Mouse (Mus musculus) hindbrain, embryonic 11.5 days (tissue): ENCODE data around the gene Dhfr. TPM values are rescaled to one million over a fixed set of nuclear protein-coding genes. Genes with fewer than 3 reads are reported as not detected.
"Not testable (repeated sequence)": the region's sequence is repeated elsewhere in the genome, so short reads cannot be mapped to it uniquely, and the experiment has no call there.

Experiments used
- ATAC-seq: fragments of 200-750 bp; cut with Nextera tagmentation; 2 replicates; pipeline ENCODE4 v1.8.0; 2017; ENCODE audit warnings: mild to moderate bottlenecking, moderate TSS enrichment, moderate library complexity; ENCODE audit not compliant: low FRiP score
- DNase-seq: peaks from one replicate; pipeline ENCODE4 v3.0.0-alpha.2; 2015; ENCODE audit warnings: low spot score
- H3K27ac ChIP-seq: fragments of 300-500 bp; sonication (generic); 2 replicates; pipeline ENCODE4 v1.5.1; 2014; ENCODE audit warnings: mild to moderate bottlenecking, low read depth, low read length
- H3K27me3 ChIP-seq: fragments of 300-500 bp; sonication (generic); 2 replicates; pipeline ENCODE4 v1.6.1; 2014; ENCODE audit warnings: mild to moderate bottlenecking, low read length, moderate library complexity, mixed read lengths; ENCODE audit not compliant: control insufficient read depth, insufficient read depth
- H3K36me3 ChIP-seq: fragments of 300-500 bp; sonication (generic); 2 replicates; pipeline ENCODE4 v1.6.1; 2014; ENCODE audit warnings: mild to moderate bottlenecking, low read length, moderate library complexity, mixed read lengths; ENCODE audit not compliant: control insufficient read depth, insufficient read depth
- H3K4me1 ChIP-seq: fragments of 300-500 bp; sonication (generic); replicated peaks from 2 replicates; pipeline ENCODE4 v1.6.1; 2014; ENCODE audit warnings: low read length, mixed read lengths; ENCODE audit not compliant: control insufficient read depth, insufficient read depth
- H3K4me2 ChIP-seq: fragments of 300-500 bp; sonication (generic); replicated peaks from 2 replicates; pipeline ENCODE4 v1.6.1; 2014; ENCODE audit warnings: mild to moderate bottlenecking, low read depth, low read length
- H3K4me3 ChIP-seq: fragments of 300-500 bp; sonication (generic); 2 replicates; pipeline ENCODE4 v1.5.1; 2014; ENCODE audit warnings: low read depth, low read length
- H3K9ac ChIP-seq: fragments of 300-500 bp; sonication (generic); 2 replicates; pipeline ENCODE4 v1.6.1; 2014; ENCODE audit warnings: low read depth, low read length
- H3K9me3 ChIP-seq: fragments of 300-500 bp; sonication (generic); 2 replicates; pipeline ENCODE4 v1.6.1; 2016; ENCODE audit warnings: low read length; ENCODE audit not compliant: control insufficient read depth
- WGBS: fragments of 180-500 bp; shearing (Covaris S2); extraction: QIAGEN DNeasy Blood & Tissue Kit; methylation state at CpG from one replicate; pipeline ENCODE4 v1.1.7; 2014; 5-methylcytosine and 5-hydroxymethylcytosine counted together
- polyA plus RNA-seq: library from polyadenylated mRNA; unstranded; fragments of >200 nt; fragmentation: Nextera tagmentation; extraction: Ambion mirVana; gene quantifications from 2 replicates; pipeline ENCODE4 v1.2.1, GENCODE M21; 2014

The Dhfr gene
- polyA plus RNA-seq, 1 experiment from 2014 or later: 20.2 TPM

DNA sequence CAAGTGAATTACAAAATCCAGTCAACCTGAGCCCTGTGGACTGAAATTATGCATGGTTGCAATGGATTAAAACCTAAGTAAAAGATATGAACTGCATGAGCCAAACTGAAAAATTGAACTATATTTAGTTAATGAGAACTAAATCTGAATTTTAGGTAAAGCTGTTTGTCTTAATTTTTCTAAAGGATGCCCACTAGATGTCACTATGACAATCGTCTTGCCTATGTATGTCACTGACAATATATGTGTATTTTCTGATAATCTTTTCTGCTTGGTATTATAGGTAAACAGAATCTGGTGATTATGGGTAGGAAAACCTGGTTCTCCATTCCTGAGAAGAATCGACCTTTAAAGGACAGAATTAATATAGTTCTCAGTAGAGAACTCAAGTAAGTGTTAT lies 3.1 kb downstream of the Dhfr start:
- no peak overlapping the region for H3K4me3 ChIP-seq
- DNase-seq (no peak), ATAC-seq (no peak)
- no peaks in the 10 kb centered on the region for H3K9me3 ChIP-seq
- no peak overlapping the region for H3K9ac ChIP-seq
- H3K27ac ChIP-seq: no peak overlapping the region
- 71% methylated on average over 2 of the region's 2 CpGs for WGBS
- no peaks in the 10 kb centered on the region for H3K4me1 ChIP-seq
- H3K36me3 ChIP-seq: no peaks in the 10 kb centered on the region
- no peaks in the 10 kb centered on the region for H3K27me3 ChIP-seq
- H3K4me2 ChIP-seq: no peak overlapping the region

DNA sequence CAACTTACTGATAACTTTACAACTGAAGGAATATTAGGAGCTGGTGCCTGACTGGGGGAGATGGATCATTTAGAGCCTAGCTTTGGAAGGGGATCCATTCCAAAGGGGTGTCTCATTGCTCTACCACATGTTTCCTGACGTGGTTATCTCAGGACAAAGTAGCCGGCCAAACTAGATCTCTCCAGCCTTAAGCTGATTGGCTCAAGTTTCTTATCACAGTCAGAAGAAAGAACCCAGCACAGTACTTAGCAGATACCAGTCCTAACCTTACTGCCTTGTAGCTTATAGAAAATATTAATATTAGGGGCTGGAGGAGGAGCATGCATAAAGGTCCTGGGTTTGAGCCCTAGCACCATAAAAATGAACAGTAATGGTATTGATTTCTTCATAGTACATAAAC lies 7.1 kb downstream of the Dhfr start:
- Histone ChIP-seq H3K9me3 (no peaks in the 10 kb centered on the region), H3K36me3 (no peaks in the 10 kb centered on the region), H3K4me2 (no peak overlapping the region), H3K4me1 (no peaks in the 10 kb centered on the region), H3K27me3 (no peaks in the 10 kb centered on the region), H3K27ac (no peak overlapping the region), H3K4me3 (no peak overlapping the region), H3K9ac (no peak overlapping the region)
- 85% methylated on average over 2 of the region's 2 CpGs for WGBS
- no peak for DNase-seq
- ATAC-seq: no peak

DNA sequence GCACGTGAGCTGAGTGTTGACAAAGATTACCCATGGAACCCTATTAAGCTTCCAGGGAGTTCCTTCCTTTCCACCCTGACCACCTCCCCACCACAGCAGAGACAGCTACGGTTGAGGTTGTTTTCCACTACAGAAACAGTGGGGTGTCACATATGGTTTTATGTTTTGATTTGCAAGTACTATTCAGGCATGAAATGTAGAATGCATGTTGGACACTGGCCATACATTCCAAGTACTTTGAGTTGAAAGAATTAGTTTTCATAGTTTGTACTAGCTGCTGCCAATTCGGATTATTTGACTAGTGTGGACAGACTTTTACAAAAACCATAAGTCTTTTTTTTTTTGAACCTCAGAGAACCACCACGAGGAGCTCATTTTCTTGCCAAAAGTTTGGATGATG lies 10.8 kb downstream of the Dhfr start:
- DNase-seq (no peak), ATAC-seq (no peak)
- H3K9me3 ChIP-seq: no peaks in the 10 kb centered on the region
- no peak overlapping the region for H3K9ac ChIP-seq
- no peaks in the 10 kb centered on the region for H3K27me3 ChIP-seq
- H3K4me2 ChIP-seq: no peak overlapping the region
- H3K27ac ChIP-seq: no peak overlapping the region
- no peaks in the 10 kb centered on the region for H3K4me1 ChIP-seq
- H3K36me3 ChIP-seq: peaks cover 7% of the 10 kb centered on the region
- 88% methylated on average over 4 of the region's 4 CpGs for WGBS
- H3K4me3 ChIP-seq: no peak overlapping the region

DNA sequence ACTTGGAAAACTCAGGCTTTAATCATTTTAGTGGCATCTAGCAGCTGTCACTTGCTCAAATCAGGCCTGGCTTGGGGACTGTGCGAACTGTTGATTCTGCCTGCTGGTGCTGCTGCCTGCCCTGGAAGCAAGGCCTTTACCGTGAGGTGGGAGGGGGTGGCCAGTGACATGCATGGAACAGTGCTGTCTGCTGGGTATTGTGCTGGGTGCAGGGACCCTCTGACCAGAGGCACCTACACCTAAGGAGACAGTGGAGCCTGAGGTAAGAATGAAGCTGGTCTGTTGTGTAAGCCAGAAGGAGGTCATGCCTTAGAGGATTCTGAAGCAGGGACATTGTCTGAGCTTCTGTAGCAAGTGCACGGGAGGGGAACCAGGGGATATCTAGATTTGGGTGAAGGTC lies 16.3 kb downstream of the Dhfr start:
- DNase-seq: no peak
- 92% methylated on average over 3 of the region's 3 CpGs for WGBS
- Histone ChIP-seq H3K4me1 (no peaks in the 10 kb centered on the region), H3K27me3 (no peaks in the 10 kb centered on the region), H3K4me3 (no peak overlapping the region), H3K9ac (no peak overlapping the region), H3K27ac (no peak overlapping the region), H3K36me3 (peaks cover 7% of the 10 kb centered on the region), H3K9me3 (no peaks in the 10 kb centered on the region), H3K4me2 (no peak overlapping the region)
- ATAC-seq: no peak

DNA sequence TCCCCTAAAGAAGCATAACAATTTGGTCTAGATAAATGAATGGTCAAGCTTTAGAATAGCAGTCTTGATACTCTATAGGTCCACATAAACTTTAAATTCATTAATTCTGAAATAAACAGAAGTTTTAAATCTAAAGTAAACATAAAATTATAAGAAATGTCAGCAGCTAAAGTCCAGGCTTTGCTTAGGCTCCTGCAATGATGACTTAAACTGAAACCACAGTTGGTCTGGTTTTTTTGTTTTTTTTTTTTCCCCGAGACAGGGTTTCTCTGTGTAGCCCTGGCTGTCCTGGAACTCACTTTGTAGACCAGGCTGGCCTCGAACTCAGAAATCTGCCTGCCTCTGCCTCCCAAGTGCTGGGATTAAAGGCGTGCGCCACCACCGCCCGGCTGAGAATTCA lies 16.9 kb downstream of the Dhfr start:
- not testable (repeated sequence) for H3K4me1 ChIP-seq, H3K27ac ChIP-seq, H3K9ac ChIP-seq, H3K9me3 ChIP-seq, H3K27me3 ChIP-seq, H3K4me2 ChIP-seq, ATAC-seq, H3K36me3 ChIP-seq, H3K4me3 ChIP-seq, DNase-seq
- WGBS: 97% methylated on average over 6 of the region's 6 CpGs

DNA sequence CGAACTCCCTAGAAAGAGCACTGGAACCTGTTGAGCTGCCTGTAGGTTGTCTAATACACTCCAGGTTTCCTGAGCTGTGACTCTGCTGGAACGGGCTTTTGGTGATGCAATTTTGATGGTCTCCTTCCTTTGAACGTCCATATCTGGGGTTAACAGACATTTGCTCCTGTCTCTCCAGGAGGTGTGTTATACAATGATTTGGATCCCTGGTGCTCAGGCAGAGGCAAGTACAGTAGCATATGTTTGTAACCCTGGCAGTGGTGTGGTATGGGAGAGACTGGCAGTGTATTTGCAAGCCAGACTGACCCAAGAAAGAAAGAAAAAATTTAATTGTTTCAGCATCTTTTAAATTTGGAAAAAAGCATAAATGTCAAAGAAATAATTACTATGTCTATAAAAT lies 32.8 kb downstream of the Dhfr start:
- Histone ChIP-seq H3K27me3 (no peaks in the 10 kb centered on the region), H3K9me3 (no peaks in the 10 kb centered on the region), H3K36me3 (0 out of 2 replicates have a peak, but pooled peaks cover 2% of the 10 kb centered on the region), H3K4me1 (no peaks in the 10 kb centered on the region), H3K4me3 (no peak overlapping the region), H3K4me2 (no peak overlapping the region), H3K9ac (no peak overlapping the region), H3K27ac (no peak overlapping the region)
- 86% methylated on average over 3 of the region's 3 CpGs for WGBS
- DNase-seq: no peak
- ATAC-seq: no peak

DNA sequence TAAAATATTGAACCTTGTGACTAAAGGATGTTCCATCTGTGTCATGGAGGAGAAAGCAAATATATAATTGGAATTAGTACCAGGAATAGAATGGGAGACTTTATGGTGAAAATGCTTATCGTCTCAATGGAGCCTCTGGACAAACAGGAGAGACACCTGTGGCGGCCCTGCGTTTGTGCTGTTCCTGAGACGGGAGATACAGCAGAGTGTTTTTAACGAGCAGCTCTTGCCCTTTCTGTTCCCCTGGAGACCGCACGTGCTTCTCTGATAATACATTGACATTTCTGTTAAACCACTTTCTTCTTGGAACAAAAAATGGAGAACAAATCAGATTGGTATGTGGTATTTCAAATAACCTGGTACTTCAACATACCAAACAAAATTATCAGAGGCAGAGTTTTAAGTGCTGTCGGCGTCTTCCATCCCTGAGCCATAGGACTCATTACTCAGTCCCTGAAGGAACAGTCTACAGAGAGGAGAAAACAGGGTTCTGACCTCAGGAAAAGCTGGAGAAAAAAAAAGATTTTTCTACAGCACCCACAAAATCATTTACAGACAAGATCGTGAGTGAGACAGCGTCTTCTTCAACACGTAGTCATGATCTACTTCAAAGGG lies 38.6 kb downstream of the Dhfr start:
- Histone ChIP-seq H3K9me3 (no peaks in the 10 kb centered on the region), H3K27ac (no peak overlapping the region), H3K27me3 (no peaks in the 10 kb centered on the region), H3K36me3 (no peaks in the 10 kb centered on the region), H3K4me1 (no peaks in the 10 kb centered on the region), H3K9ac (no peak overlapping the region), H3K4me3 (no peak overlapping the region), H3K4me2 (no peak overlapping the region)
- ATAC-seq: no peak
- DNase-seq: no peak
- WGBS: 87% methylated on average over 12 of the region's 12 CpGs

DNA sequence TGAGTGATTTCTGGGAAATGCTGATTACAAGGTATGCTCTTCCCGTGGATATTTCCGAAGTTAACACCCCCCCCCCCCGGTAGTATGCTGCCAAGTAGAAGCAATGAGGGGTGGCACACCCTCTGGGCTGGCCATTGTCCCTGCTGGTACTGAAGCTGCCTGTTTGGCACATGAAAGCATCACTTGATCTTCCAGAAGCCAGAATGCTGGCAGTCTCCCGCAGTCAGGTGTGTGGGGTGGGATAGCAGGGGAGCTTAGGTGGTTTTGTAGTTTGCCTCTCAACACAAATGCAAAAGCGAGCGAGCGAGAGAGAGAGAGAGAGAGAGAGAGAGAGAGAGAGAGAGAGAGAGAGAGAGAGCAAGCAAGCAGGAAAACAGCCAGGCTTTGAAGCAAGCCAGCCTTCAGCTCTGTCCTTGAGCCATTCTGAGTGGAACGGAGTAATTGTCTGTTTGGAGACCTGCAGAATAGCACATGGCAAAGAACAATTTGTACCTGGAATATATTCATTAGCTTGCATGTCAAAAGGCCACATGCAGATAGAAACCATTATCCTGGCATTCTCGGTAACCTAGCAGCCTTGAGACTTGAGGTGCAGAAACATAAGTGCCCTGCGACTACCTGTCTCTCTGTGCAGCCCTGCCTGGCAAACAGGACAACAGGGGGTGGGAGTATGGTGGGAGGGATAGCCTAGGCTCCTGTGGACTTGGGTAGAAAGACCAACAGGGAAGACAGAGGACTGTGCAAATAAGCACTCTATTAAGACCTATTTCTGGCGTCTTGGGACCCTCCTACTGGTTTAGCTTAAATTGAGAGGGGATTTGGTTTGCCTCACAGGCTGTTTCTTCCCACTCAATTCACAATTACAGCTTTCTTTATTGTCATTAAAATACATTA lies 44.2 kb downstream of the Dhfr start:
- WGBS: 78% methylated on average over 11 of the region's 11 CpGs
- DNase-seq (no peak), ATAC-seq (no peak)
- no peak overlapping the region for H3K4me3 ChIP-seq
- H3K4me2 ChIP-seq: no peak overlapping the region
- no peaks in the 10 kb centered on the region for H3K4me1 ChIP-seq
- no peak overlapping the region for H3K9ac ChIP-seq
- no peaks in the 10 kb centered on the region for H3K36me3 ChIP-seq
- H3K9me3 ChIP-seq: no peaks in the 10 kb centered on the region
- H3K27me3 ChIP-seq: no peaks in the 10 kb centered on the region
- no peak overlapping the region for H3K27ac ChIP-seq

DNA sequence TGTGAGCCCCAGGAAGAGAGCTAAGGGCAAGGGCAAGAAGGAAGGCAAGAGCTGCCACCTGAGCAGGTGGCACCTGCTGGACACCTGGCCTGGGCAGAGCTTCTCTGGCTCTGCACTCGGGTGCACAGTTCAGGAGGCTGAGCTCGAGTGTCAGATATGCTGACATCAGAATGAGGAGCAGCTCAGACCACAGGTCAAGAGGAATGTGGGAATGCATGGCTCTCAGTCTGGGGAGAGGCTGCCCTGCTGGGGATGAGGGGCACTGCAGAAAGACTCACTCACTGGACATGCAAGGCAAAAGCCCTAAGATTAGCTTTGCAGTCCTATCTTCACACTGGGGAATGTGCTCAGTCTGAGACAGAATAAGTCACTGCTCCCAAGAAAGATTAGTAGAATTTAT lies 47.5 kb downstream of the Dhfr start:
- Histone ChIP-seq H3K9ac (no peak overlapping the region), H3K4me1 (no peaks in the 10 kb centered on the region), H3K4me2 (no peak overlapping the region), H3K36me3 (no peaks in the 10 kb centered on the region), H3K27me3 (no peaks in the 10 kb centered on the region), H3K9me3 (no peaks in the 10 kb centered on the region), H3K27ac (no peak overlapping the region), H3K4me3 (no peak overlapping the region)
- ATAC-seq: no peak
- 71% methylated on average over 2 of the region's 2 CpGs for WGBS
- DNase-seq: no peak
